Mouse (Mus musculus) heart, postnatal 36 days (tissue): ENCODE data around the gene Gapdh. TPM values are rescaled to one million over a fixed set of nuclear protein-coding genes. Genes with fewer than 3 reads are reported as not detected.
A peak's percentile ranks its signal among the peaks of the same experiment; 100 is the strongest.

ENCODE experiments used
- DNase-seq, 2 experiments: peaks; one replicate each; pipeline ENCODE4 v3.0.0; 2021 to 2022
- intact Hi-C: fragments of 180-260 bp; cut with DNase I; formaldehyde crosslinking; loops from one replicate; pipeline ENCODE4 v1.15.1; 2025
- total RNA-seq, 2 experiments: library from RNA; stranded (reverse); gene quantifications; 2 replicates each; pipeline ENCODE4 v1.2.3; 2021

The Gapdh gene
- total RNA-seq, 2 experiments from 2014 or later, result 4,473 to 4,723 TPM

- DNase-seq, result no peak
- intact Hi-C loops, result no loop called here
Measured at GRCm38 (mm10) chr6:125153682-125154081, 12.6 kb downstream of the Gapdh start.

- intact Hi-C loops, result no loop called here
- DNase-seq, result no peak
Measured at GRCm38 (mm10) chr6:125153018-125153389, 13.3 kb downstream of the Gapdh start.

- peak; percentile 60 to 65 for DNase-seq
- intact Hi-C loops, result no loop called here
Measured at GRCm38 (mm10) chr6:125152212-125153017, 13.9 kb downstream of the Gapdh start.

- DNase-seq, result no peak
- intact Hi-C loops, result loop anchor here (2.0 to 5.0 kb wide), 2 partner anchors 15 to 123 kb away; no protein-coding TSS in a partner anchor
Measured at GRCm38 (mm10) chr6:125149569-125149950, 16.7 kb downstream of the Gapdh start.

GRCm38 (mm10) chr6:125148926-125149568 is 17.2 kb downstream of the Gapdh start:
- peak; percentile 57 to 59 for DNase-seq

GRCm38 (mm10) chr6:125148251-125148925 is 17.9 kb downstream of the Gapdh start:
- intact Hi-C loops, result loop anchor here (2.0 to 5.0 kb wide), 2 partner anchors 16 to 124 kb away; no protein-coding TSS in a partner anchor
- peak; percentile 55 to 76 for DNase-seq

More at GRCm38 (mm10) chr6:125148926-125149568, 17.2 kb downstream of the Gapdh start:
- intact Hi-C loops, result loop anchor here (2.0 to 5.0 kb wide), 2 partner anchors 16 to 123 kb away; no protein-coding TSS in a partner anchor

GRCm38 (mm10) chr6:125147329-125147728 is 18.9 kb downstream of the Gapdh start:
- no peak for DNase-seq
- intact Hi-C loops, result loop anchor here (5.0 kb wide), 1 partner anchor 125 kb away; no protein-coding TSS in a partner anchor

GRCm38 (mm10) chr6:125146797-125147196 is 19.5 kb downstream of the Gapdh start:
- intact Hi-C loops, result loop anchor here (5.0 kb wide), 1 partner anchor 126 kb away; no protein-coding TSS in a partner anchor
- peak; percentile 53 to 62 for DNase-seq

- intact Hi-C loops, result loop anchor here (5.0 kb wide), 1 partner anchor 126 kb away; no protein-coding TSS in a partner anchor
- DNase-seq, result no peak
Measured at GRCm38 (mm10) chr6:125146148-125146547, 20.1 kb downstream of the Gapdh start.

- DNase-seq, result peak; percentile 29 to 42
- intact Hi-C loops, result loop anchor here (5.0 kb wide), 1 partner anchor 127 kb away; no protein-coding TSS in a partner anchor
Measured at GRCm38 (mm10) chr6:125145479-125145951, 20.8 kb downstream of the Gapdh start.

- intact Hi-C loops, result loop anchor here (5.0 kb wide), 1 partner anchor 127 kb away; no protein-coding TSS in a partner anchor
- peak; percentile 87 to 88 for DNase-seq
Measured at GRCm38 (mm10) chr6:125145001-125145400, 21.3 kb downstream of the Gapdh start, which contains the start of gene Iffo1. TSS of gene Iffo1 (plus strand) at chr6:125145241.

GRCm38 (mm10) chr6:125143904-125144303 is 22.4 kb downstream of the Gapdh start:
- no peak for DNase-seq
- intact Hi-C loops, result no loop called here

- intact Hi-C loops, result no loop called here
- DNase-seq, result no peak
Measured at GRCm38 (mm10) chr6:125143128-125143527, 23.1 kb downstream of the Gapdh start.

GRCm38 (mm10) chr6:125142436-125142835 is 23.8 kb downstream of the Gapdh start:
- no peak for DNase-seq
- intact Hi-C loops, result no loop called here

- intact Hi-C loops, result no loop called here
- DNase-seq, result no peak
Measured at GRCm38 (mm10) chr6:125139747-125140146, 26.5 kb downstream of the Gapdh start.

- peak; percentile 32 to 61 for DNase-seq
- intact Hi-C loops, result no loop called here
Measured at GRCm38 (mm10) chr6:125137002-125137671, 29.1 kb downstream of the Gapdh start.

GRCm38 (mm10) chr6:125132470-125132869 is 33.8 kb downstream of the Gapdh start:
- intact Hi-C loops, result no loop called here
- no peak for DNase-seq

GRCm38 (mm10) chr6:125131302-125132156 is 34.7 kb downstream of the Gapdh start, which contains the start of gene Nop2:
TSS of gene Nop2 (plus strand) at chr6:125131909.
- DNase-seq, result peak; percentile 86
- intact Hi-C loops, result loop anchor here (2.0 kb wide), 2 partner anchors 29 to 33 kb away; no protein-coding TSS in a partner anchor
